Mouse (Mus musculus): ENCODE results near the gene Snrk. TPM values are rescaled to one million over a fixed set of nuclear protein-coding genes. Genes with fewer than 3 reads are reported as not detected.

Snrk gene
- polyA plus RNA-seq, 1 experiment from 2014 or later: 51.0 TPM

DNA sequence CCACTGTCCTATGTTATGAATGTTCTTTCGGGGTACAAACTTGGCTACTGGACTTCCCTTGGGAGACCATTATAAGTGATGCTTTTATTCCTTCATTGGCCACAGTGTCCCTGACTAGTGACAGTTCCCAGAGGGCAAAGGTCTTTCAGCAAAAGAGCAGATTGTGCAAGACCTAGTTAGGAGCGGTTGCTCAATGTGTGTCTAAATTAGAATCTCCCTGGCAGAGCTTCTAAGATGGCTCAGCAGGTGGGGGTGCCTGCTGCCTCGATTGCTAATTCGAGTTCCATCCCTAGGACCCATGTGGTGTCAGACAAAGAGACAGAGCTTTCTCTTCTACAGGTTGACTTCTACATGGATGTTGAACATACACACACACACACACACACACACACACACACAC lies 1.5 kb upstream of the Snrk start:
- Histone ChIP-seq H3K27ac (no peak overlapping the region), H3K4me3 (no peak overlapping the region), H3K9ac (no peak overlapping the region), H3K9me3 (no peaks in the 10 kb centered on the region), H3K27me3 (replicated peaks) (no peaks in the 10 kb centered on the region), H3K4me2 (replicated peaks) (no peak overlapping the region), H3K36me3 (no peaks in the 10 kb centered on the region), H3K4me1 (peaks cover 5% of the 10 kb centered on the region)
- no peak for ATAC-seq (ENCODE audit: low FRiP score, low read depth)
- 68% methylated on average over 4 of the region's 4 CpGs for whole genome bisulfite sequencing

- WGBS: 49% methylated on average over 1 of the region's 1 CpGs
- H3K9me3 ChIP-seq: no peaks in the 10 kb centered on the region
- H3K4me3 ChIP-seq: no peak overlapping the region
- no peak overlapping the region for H3K4me2 ChIP-seq (replicated peaks)
- H3K27me3 ChIP-seq (replicated peaks): no peaks in the 10 kb centered on the region
- H3K4me1 ChIP-seq: peaks cover 5% of the 10 kb centered on the region
- H3K27ac ChIP-seq: no peak overlapping the region
- H3K36me3 ChIP-seq: no peaks in the 10 kb centered on the region
- no peak overlapping the region for H3K9ac ChIP-seq
- ATAC-seq (ENCODE audit: low FRiP score, low read depth): no peak
Observed at GRCm38 (mm10) chr9:122116359-122116758, 707 bp upstream of the Snrk start.

DNA sequence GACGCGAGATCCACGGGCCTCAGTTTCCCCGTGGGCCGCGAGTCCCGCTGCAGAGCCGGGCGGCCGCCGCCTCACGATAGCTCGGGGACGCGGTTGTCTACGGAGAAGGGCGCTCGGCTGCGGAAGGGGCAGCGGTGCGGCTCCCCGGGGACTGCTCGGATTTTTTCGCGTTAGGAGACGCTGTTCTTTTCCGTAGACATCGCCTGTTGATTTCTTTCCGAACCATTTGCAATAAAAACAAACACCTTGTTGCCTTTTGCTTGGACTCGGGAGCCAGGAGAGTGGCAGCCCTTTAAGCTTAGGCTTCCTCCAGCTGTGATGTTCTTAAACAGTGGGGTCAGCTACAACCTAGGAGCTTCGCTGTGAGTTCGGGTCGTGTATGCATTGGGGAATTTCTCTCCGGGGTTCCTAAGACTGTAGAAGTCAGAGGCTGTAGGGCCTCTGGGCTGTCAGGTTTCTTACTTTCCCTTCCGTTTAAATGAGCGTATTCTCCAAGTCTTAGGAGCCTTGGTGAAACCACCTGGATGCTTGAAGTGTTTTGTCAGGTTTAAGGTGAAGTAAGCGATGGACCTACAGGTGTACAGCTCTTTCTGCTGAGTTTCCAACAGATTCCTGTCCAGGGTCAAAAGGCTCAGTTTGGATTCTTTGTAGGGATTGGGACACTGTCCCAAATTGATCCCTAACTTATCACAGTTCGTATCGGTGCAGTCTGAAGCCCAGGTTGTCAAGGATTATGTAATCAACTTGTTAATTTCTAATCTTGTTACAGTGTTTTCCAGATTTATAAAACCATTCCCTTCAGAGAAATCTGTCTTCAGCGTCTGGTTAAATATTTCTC lies 845 bp downstream of the Snrk start:
- Histone ChIP-seq H3K4me1 (peaks cover 5% of the 10 kb centered on the region), H3K27me3 (replicated peaks) (no peaks in the 10 kb centered on the region), H3K9ac (peak overlapping the region; percentile 91), H3K4me3 (peak overlapping the region; percentile 91), H3K9me3 (no peaks in the 10 kb centered on the region), H3K4me2 (replicated peaks) (peak overlapping the region; percentile 90), H3K27ac (peak overlapping the region; percentile 87; the same call in 1 of the 2 replicates), H3K36me3 (no peaks in the 10 kb centered on the region)
- no peak for ATAC-seq (ENCODE audit: low FRiP score, low read depth)
- WGBS: 5% methylated on average over 40 of the region's 40 CpGs

DNA sequence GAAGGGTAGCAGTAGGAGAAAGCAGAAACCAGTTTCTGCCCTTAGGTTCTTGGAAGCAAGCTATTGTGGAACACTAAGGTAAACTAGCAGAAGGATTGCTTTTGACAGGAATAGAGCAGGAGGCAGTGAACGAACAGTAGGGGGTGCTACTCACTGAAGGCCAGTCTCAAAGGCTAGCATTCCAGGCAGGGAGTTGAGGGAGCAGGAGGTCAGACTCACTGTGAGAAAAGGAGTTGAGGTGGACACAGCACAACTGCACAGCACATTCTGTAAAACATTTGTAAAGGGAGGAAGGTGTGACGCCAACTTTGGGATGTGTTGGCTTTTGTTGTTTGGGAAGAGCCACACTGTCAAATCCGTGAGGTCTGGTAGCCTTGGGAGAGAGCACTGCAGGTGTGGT lies 3.0 kb downstream of the Snrk start:
- Histone ChIP-seq H3K4me2 (replicated peaks) (no peak overlapping the region), H3K9ac (no peak overlapping the region)
- ATAC-seq (ENCODE audit: low FRiP score, low read depth): no peak

DNA sequence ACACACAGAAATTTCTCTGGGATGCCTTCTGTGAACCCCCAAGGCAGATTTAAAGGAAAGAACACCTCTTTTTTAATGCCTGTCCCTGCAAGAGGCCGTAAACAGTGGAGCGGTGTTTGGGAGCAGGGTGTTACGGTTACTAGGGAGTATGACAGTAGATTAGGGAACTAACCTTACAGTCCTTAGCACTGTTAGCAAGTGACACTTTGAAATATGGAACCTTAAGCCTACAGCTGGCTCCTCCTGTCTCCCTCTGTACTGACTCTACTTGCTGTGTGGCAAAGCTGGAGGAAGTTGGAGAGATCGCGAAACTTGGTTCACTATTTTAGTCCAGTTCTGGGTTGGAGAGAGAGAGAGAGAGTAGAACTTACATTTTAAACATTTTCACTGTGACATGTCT lies 5.0 kb downstream of the Snrk start:
- Histone ChIP-seq H3K9me3 (no peaks in the 10 kb centered on the region), H3K27ac (no peak overlapping the region), H3K27me3 (replicated peaks) (no peaks in the 10 kb centered on the region), H3K4me1 (peaks cover 5% of the 10 kb centered on the region), H3K4me3 (no peak overlapping the region), H3K9ac (no peak overlapping the region), H3K36me3 (no peaks in the 10 kb centered on the region), H3K4me2 (replicated peaks) (no peak overlapping the region)
- 93% methylated on average over 5 of the region's 5 CpGs for WGBS
- no peak for ATAC-seq (ENCODE audit: low FRiP score, low read depth)

More for the DNA sequence above, 3.0 kb downstream of the Snrk start:
- H3K4me1 ChIP-seq: peaks cover 5% of the 10 kb centered on the region
- no peaks in the 10 kb centered on the region for H3K36me3 ChIP-seq
- no peak overlapping the region for H3K27ac ChIP-seq
- no peaks in the 10 kb centered on the region for H3K27me3 ChIP-seq (replicated peaks)
- H3K4me3 ChIP-seq: no peak overlapping the region
- WGBS: 48% methylated on average over 3 of the region's 3 CpGs
- H3K9me3 ChIP-seq: no peaks in the 10 kb centered on the region

- Histone ChIP-seq H3K27ac (no peak overlapping the region), H3K4me2 (replicated peaks) (no peak overlapping the region), H3K9me3 (no peaks in the 10 kb centered on the region), H3K27me3 (replicated peaks) (no peaks in the 10 kb centered on the region), H3K36me3 (no peaks in the 10 kb centered on the region), H3K9ac (no peak overlapping the region), H3K4me1 (peaks cover under 1% of the 10 kb centered on the region), H3K4me3 (no peak overlapping the region)
- WGBS: 68% methylated on average over 5 of the region's 5 CpGs
- ATAC-seq (ENCODE audit: low FRiP score, low read depth): no peak
Observed at GRCm38 (mm10) chr9:122123181-122123580, 6.1 kb downstream of the Snrk start.

DNA sequence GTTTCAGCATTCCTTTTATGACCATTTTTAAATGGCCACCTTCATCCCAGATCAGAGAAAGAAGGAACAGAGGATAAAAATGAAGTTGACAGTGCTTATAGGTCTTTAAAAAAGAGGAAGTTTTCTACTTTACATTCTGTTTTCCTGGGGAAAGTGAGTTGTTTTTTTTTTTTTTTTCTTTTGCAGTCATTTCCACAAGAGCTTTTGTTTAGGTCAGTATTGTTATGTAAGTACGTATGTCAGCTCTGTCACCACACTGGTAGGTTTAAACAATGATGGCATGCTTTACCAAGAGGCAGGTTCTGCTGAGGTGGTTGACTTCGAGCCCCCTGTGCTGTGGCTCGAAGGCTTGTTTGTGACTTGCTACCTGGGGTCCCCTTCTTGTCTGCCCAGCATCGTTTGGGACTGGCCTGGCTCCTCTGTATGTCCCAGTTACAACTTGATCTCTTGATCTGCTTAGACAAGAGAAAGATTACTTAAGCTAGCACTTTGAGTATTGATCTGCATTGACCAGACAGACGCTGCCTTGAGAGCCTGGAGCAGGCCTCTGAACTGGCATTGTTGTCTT lies 8.7 kb downstream of the Snrk start:
- Histone ChIP-seq H3K27ac (no peak overlapping the region), H3K4me2 (replicated peaks) (no peak overlapping the region), H3K9ac (no peak overlapping the region), H3K4me3 (no peak overlapping the region), H3K27me3 (replicated peaks) (no peaks in the 10 kb centered on the region), H3K9me3 (no peaks in the 10 kb centered on the region), H3K4me1 (no peaks in the 10 kb centered on the region; the same call in none of the 2 replicates), H3K36me3 (no peaks in the 10 kb centered on the region)
- ATAC-seq (ENCODE audit: low FRiP score, low read depth): no peak
- WGBS: 56% methylated on average over 5 of the region's 5 CpGs

GRCm38 (mm10) chr9:122126790-122127189 lies 9.7 kb downstream of the Snrk start:
- WGBS: 77% methylated on average over 8 of the region's 8 CpGs
- H3K9ac ChIP-seq: no peak overlapping the region
- H3K27ac ChIP-seq: no peak overlapping the region

GRCm38 (mm10) chr9:122127271-122127785 lies 10.3 kb downstream of the Snrk start:
- Histone ChIP-seq H3K36me3 (no peaks in the 10 kb centered on the region), H3K4me1 (no peaks in the 10 kb centered on the region; the same call in none of the 2 replicates), H3K4me2 (replicated peaks) (no peak overlapping the region), H3K27me3 (replicated peaks) (no peaks in the 10 kb centered on the region), H3K4me3 (no peak overlapping the region), H3K9me3 (no peaks in the 10 kb centered on the region), H3K27ac (no peak overlapping the region), H3K9ac (no peak overlapping the region)
- no peak for ATAC-seq (ENCODE audit: low FRiP score, low read depth)
- WGBS: 68% methylated on average over 3 of the region's 3 CpGs

More at GRCm38 (mm10) chr9:122126790-122127189, 9.7 kb downstream of the Snrk start:
- H3K27me3 ChIP-seq (replicated peaks): no peaks in the 10 kb centered on the region
- no peaks in the 10 kb centered on the region for H3K36me3 ChIP-seq
- no peaks in the 10 kb centered on the region; the same call in none of the 2 replicates for H3K4me1 ChIP-seq
- H3K4me2 ChIP-seq (replicated peaks): no peak overlapping the region
- H3K9me3 ChIP-seq: no peaks in the 10 kb centered on the region
- no peak for ATAC-seq (ENCODE audit: low FRiP score, low read depth)
- H3K4me3 ChIP-seq: no peak overlapping the region

DNA sequence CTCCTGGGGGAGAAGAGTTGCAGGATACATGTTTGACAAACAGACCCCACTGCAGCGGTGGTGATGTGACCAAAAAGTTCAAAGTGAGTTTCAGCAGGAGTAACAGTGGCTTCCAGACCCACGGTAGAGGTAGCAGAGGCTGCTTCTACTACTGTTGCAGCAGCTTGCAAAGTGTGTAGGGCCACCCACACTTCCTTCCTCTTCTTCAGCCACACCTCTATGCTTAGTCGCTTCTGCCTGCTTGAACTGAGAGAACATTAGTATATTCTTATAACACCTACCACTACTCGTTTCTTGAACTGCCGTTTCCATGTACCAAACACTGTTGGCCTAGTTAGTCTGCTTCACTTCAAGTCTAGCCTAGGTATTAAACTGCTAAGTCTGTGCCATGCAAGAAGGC lies 11.6 kb downstream of the Snrk start:
- Histone ChIP-seq H3K4me2 (replicated peaks) (no peak overlapping the region), H3K9me3 (no peaks in the 10 kb centered on the region), H3K4me1 (no peaks in the 10 kb centered on the region; the same call in 1 of the 2 replicates), H3K4me3 (no peak overlapping the region), H3K27ac (no peak overlapping the region), H3K9ac (no peak overlapping the region), H3K36me3 (no peaks in the 10 kb centered on the region), H3K27me3 (replicated peaks) (no peaks in the 10 kb centered on the region)
- ATAC-seq (ENCODE audit: low FRiP score, low read depth): no peak
- WGBS: 81% methylated on average over 5 of the region's 5 CpGs

DNA sequence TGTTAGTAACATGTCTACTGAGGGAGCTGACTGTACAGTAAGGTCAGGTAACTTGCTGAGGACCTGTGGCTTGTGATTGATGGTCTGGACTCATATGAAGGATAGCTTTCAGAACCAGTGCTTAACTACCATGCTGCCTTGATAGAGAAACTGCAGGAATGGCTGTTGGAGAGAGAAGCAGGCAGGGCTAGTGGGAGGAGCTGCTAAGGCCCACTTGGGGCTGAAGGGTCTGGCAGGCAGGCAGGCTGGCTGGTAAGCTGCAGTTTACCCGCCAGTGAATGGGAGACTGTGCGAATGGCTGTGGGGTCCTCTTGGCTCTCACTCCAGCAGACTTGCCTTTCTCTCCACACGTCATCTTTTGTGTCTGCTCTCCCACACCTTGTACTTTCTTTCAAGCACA lies 13.6 kb downstream of the Snrk start:
- Histone ChIP-seq H3K9me3 (no peaks in the 10 kb centered on the region), H3K4me1 (no peaks in the 10 kb centered on the region; the same call in 1 of the 2 replicates), H3K4me3 (no peak overlapping the region), H3K9ac (no peak overlapping the region), H3K27ac (no peak overlapping the region), H3K36me3 (no peaks in the 10 kb centered on the region; the same call in 1 of the 2 replicates), H3K4me2 (replicated peaks) (no peak overlapping the region), H3K27me3 (replicated peaks) (no peaks in the 10 kb centered on the region)
- ATAC-seq (ENCODE audit: low FRiP score, low read depth): no peak
- WGBS: 51% methylated on average over 3 of the region's 3 CpGs

GRCm38 (mm10) chr9:122132145-122132544 lies 15.1 kb downstream of the Snrk start:
- no peak overlapping the region for H3K4me2 ChIP-seq (replicated peaks)
- no peak overlapping the region for H3K9ac ChIP-seq
- ATAC-seq (ENCODE audit: low FRiP score, low read depth): no peak
- H3K9me3 ChIP-seq: no peaks in the 10 kb centered on the region
- WGBS: 83% methylated on average over 7 of the region's 7 CpGs
- H3K4me1 ChIP-seq: no peaks in the 10 kb centered on the region; the same call in 1 of the 2 replicates
- no peak overlapping the region for H3K27ac ChIP-seq
- no peaks in the 10 kb centered on the region for H3K27me3 ChIP-seq (replicated peaks)
- H3K36me3 ChIP-seq: peaks cover 2% of the 10 kb centered on the region; the same call in 1 of the 2 replicates
- H3K4me3 ChIP-seq: no peak overlapping the region

Data from neural tube, embryonic 12.5 days (tissue).